Mouse (Mus musculus) heart, embryonic 14.5 days (tissue): ENCODE results near the gene R3hdm1. TPM values are rescaled to one million over a fixed set of nuclear protein-coding genes. Genes with fewer than 3 reads are reported as not detected.
A peak's percentile ranks its signal among the peaks of the same experiment; 100 is the strongest.

ENCODE experiments used
- ATAC-seq: fragments of 200-750 bp; cut with Nextera tagmentation; 2 replicates; pipeline ENCODE4 v1.8.0; 2017; ENCODE audit warnings: low read depth, moderate TSS enrichment; ENCODE audit not compliant: insufficient number of reproducible peaks, insufficient read depth, low FRiP score
- H3K27ac ChIP-seq, 2 experiments: fragments of 200-500 bp in 1 of 2; fragments of 300-500 bp in 1 of 2; sonication (generic) in 1 of 2; replicated peaks in 1 of 2; 2 replicates each; pipeline ENCODE4 v1.5.1; 2012 to 2014; ENCODE audit warnings: low read depth in 2 of 2, low read length in 2 of 2, control low read depth in 1 of 2, mild to moderate bottlenecking in 1 of 2, mixed read lengths in 1 of 2; ENCODE audit not compliant: control insufficient read depth in 1 of 2, insufficient read depth in 1 of 2
- H3K27me3 ChIP-seq: fragments of 300-500 bp; sonication (generic); 2 replicates; pipeline ENCODE4 v1.6.1; 2014; ENCODE audit warnings: mild to moderate bottlenecking, low read length, control low read depth; ENCODE audit not compliant: control insufficient read depth, insufficient read depth
- H3K36me3 ChIP-seq: fragments of 300-500 bp; sonication (generic); 2 replicates; pipeline ENCODE4 v1.6.1; 2014; ENCODE audit warnings: mild to moderate bottlenecking, control low read depth, low read length, mixed read lengths; ENCODE audit not compliant: control insufficient read depth, insufficient read depth
- H3K4me1 ChIP-seq, 2 experiments: fragments of 200-500 bp in 1 of 2; fragments of 300-500 bp in 1 of 2; sonication (generic) in 1 of 2; 2 replicates each; pipeline ENCODE4 v1.6.1; 2012 to 2014; ENCODE audit warnings: low read length in 2 of 2, control low read depth in 1 of 2, mixed read lengths in 1 of 2; ENCODE audit not compliant: control insufficient read depth in 2 of 2, insufficient read depth in 2 of 2
- H3K4me2 ChIP-seq: fragments of 300-500 bp; sonication (generic); 2 replicates; pipeline ENCODE4 v1.6.1; 2014; ENCODE audit warnings: mild to moderate bottlenecking, low read length
- H3K4me3 ChIP-seq, 2 experiments: fragments of 200-500 bp in 1 of 2; fragments of 300-500 bp in 1 of 2; sonication (generic) in 1 of 2; 2 replicates each; pipeline ENCODE4 v1.5.1; 2012 to 2014; ENCODE audit warnings: low read length in 2 of 2, mild to moderate bottlenecking in 2 of 2, control low read depth in 1 of 2, low read depth in 1 of 2, moderate library complexity in 1 of 2; ENCODE audit not compliant: control insufficient read depth in 1 of 2, insufficient read depth in 1 of 2
- H3K9ac ChIP-seq: fragments of 300-500 bp; sonication (generic); 2 replicates; pipeline ENCODE4 v1.6.1; 2014; ENCODE audit warnings: mild to moderate bottlenecking, low read length
- H3K9me3 ChIP-seq: fragments of 300-500 bp; sonication (generic); 2 replicates; pipeline ENCODE4 v1.6.1; 2016; ENCODE audit warnings: low read length, control low read depth; ENCODE audit not compliant: control insufficient read depth
- WGBS: fragments of 180-500 bp; shearing (Covaris S2); extraction: QIAGEN DNeasy Blood & Tissue Kit; methylation state at CpG from one replicate; pipeline ENCODE4 v1.1.7; 2014; 5-methylcytosine and 5-hydroxymethylcytosine counted together
- polyA plus RNA-seq: library from polyadenylated mRNA; unstranded; fragments of >200 nt; fragmentation: Nextera tagmentation; extraction: Ambion mirVana; gene quantifications from 2 replicates; pipeline ENCODE4 v1.2.1, GENCODE M21; 2014

R3hdm1 gene
- 52.9 and 55.2 TPM in 2 replicates for polyA plus RNA-seq

DNA sequence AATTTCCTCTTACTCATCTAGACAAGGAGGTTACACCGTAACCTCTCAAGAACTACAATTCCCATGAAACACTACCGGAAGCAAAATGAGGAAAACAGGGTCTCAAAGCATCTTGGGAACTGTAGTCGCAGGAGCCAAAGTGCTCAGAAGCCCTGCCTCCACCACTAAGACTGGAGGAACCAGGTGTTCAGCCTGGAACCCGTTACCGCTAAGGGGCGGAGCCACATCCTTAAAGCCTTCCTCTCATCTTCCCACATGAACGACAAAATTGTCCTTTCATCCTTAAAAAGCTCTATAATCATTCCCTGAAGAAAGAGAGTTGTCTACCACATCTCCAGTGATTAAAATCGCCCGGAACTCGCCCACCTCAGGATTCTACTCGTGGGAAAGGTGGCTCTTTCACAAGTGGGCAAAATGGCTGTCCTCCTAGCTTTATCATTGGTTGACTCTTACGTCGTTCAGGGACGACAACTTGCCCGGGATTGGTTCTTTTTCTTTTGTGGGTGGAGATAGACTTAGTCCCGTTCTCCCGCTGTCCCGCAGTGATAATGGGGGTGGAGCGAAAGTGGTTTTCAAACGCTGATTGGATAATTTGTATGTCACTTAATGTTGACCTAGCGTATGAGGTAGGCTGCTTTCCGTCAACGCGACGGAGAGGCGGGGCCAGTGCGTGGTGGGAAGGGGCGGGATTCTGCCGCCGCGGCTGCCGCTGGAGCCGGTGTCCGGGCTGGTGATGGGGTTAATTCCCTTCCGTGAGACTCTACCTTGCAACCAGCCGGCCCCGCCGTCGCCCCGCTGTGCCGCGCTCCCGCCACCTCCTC is at the start of gene R3hdm1, which contains the start of gene Zranb3:
TSS of gene R3hdm1 (plus strand) at position 661 of the 821 bp plus-strand sequence.
TSS of gene Zranb3 (minus strand) at position 407 of the 821 bp plus-strand sequence.
- H3K4me2 ChIP-seq: peak within 1 kb of the TSS; percentile 79
- peak; percentile 97 for ATAC-seq
- under 1% methylated on average over 43 of the region's 43 CpGs for WGBS

DNA sequence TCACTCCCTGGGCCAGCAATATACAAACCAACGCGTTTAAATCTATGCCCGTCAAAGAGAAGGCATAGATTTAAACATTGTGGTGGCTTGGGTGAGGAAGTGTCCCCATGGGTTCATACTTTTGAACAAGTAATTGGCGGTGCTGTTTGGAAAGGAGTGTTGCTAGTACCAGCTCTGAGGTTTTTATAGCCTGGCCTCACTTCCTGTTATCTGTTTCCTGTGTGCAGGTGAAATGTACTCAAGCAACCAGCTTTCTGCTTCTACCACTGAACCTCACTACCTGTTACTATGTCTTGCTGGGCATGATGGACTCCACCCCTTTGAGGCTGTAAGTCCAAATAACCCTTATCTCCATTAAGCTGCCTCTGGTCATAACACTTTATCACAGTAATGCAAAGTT is 45.8 kb upstream of the R3hdm1 start:
- Histone ChIP-seq H3K9me3 (no peaks in the 10 kb centered on the region), H3K27me3 (no peaks in the 10 kb centered on the region), H3K36me3 (no peaks in the 10 kb centered on the region), H3K9ac (no peak overlapping the region), H3K4me2 (no peak overlapping the region), H3K4me1 (0 out of 4 replicates have a peak, but pooled peaks cover 0 to 2% of the 10 kb centered on the region in 2 experiments), H3K4me3 (no peak overlapping the region), H3K27ac (no peak overlapping the region)
- WGBS: 96% methylated on average over 4 of the region's 4 CpGs
- no peak for ATAC-seq

More for the DNA sequence above, at the start of gene R3hdm1, which contains the start of gene Zranb3:
- Histone ChIP-seq H3K4me3 (peak within 1 kb of the TSS; percentile 83 to 90), H3K27ac (peak within 1 kb of the TSS; percentile 95 to 96), H3K36me3 (no peaks in the 10 kb centered on the region), H3K4me1 (peaks cover 2 to 17% of the 10 kb centered on the region in 2 experiments), H3K9ac (peak within 1 kb of the TSS; percentile 92), H3K9me3 (no peaks in the 10 kb centered on the region), H3K27me3 (no peaks in the 10 kb centered on the region)

DNA sequence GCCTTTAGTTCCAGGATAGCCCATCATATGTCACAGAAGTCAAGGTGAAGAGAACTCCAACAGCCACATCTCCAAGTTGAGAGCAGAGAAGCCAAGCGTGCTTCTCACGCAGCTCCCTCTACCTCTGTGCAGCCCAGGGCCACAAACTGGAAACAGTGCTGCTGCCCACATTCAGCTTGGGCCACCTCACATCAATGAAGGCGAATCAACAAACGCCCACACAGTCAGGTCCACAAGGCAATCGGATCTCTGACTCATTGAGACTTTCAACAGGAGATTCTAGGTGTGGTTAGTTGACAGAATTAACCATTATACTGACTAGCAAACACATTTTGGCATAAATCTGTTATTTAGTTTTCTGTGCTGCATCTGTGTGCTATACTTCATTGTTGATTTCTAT is 44.5 kb upstream of the R3hdm1 start:
- no peak for ATAC-seq
- no peak overlapping the region for H3K4me3 ChIP-seq
- no peak overlapping the region for H3K4me2 ChIP-seq
- H3K27me3 ChIP-seq: no peaks in the 10 kb centered on the region
- no peak overlapping the region for H3K27ac ChIP-seq
- H3K36me3 ChIP-seq: no peaks in the 10 kb centered on the region
- 91% methylated on average over 5 of the region's 5 CpGs for WGBS
- H3K4me1 ChIP-seq: 0 out of 4 replicates have a peak, but pooled peaks cover 0 to 2% of the 10 kb centered on the region in 2 experiments
- H3K9ac ChIP-seq: no peak overlapping the region
- no peaks in the 10 kb centered on the region for H3K9me3 ChIP-seq

DNA sequence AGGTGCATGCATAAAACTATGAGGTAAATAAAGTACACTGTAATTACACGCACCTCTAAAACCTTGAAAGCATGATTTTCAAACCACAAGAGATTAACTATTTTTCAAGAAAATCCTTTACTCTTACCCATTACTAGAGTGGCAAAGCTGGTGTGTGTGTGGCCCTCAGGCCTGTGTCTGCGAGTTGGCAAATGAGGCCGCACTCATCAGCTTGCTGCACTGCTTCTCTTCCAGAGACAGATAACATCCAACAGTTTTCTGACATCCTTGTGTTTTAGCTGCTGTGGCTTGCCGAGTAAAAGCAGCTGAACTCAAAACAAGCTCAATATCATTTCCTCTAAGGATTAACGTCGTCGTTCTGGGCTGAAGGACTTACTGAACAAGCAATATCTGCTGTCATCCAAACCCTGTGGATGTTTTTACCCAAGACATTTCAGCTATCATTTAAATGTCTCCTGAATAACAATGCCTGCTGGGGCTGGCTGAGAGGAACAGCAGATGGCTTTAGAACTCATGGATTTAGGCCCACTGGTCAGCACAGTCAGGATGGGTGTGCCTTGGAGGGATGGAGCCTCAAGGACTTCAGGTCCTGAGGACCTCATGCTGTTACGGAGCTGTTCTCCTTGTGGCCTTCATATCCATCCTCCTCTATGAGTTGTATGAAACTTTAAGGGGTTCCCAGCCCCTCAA is 42.3 kb upstream of the R3hdm1 start:
- H3K36me3 ChIP-seq: no peaks in the 10 kb centered on the region
- H3K9me3 ChIP-seq: no peaks in the 10 kb centered on the region
- H3K4me1 ChIP-seq: 0 out of 4 replicates have a peak, but pooled peaks cover 2 to 7% of the 10 kb centered on the region in 2 experiments
- H3K4me2 ChIP-seq: no peak overlapping the region
- H3K27me3 ChIP-seq: no peaks in the 10 kb centered on the region
- H3K9ac ChIP-seq: no peak overlapping the region
- no peak for ATAC-seq
- 50% methylated on average over 8 of the region's 8 CpGs for WGBS
- no peak overlapping the region for H3K27ac ChIP-seq
- no peak overlapping the region for H3K4me3 ChIP-seq

DNA sequence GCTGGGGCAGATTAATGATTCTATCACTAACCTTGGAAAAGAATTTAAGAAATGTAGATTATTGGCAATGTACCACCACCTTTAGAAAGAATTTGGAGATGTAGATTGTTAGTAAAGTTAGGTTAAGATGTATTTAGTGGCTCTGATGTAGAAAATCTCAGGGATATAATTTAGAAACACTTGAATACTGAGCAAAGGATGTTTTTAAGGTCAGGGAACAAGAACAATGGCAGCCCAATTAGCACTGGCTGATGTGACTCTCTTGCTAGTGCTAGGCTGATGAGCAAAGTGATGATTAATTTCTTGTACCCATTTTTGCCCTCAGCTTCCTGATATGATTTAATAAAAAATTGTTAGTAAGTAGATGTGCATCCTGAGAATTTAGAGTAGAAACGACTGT is 41.7 kb upstream of the R3hdm1 start:
- no peaks in the 10 kb centered on the region for H3K27me3 ChIP-seq
- no peak overlapping the region for H3K4me3 ChIP-seq
- H3K27ac ChIP-seq: no peak overlapping the region
- 91% methylated on average over 1 of the region's 1 CpGs for WGBS
- H3K4me2 ChIP-seq: no peak overlapping the region
- ATAC-seq: no peak
- H3K9ac ChIP-seq: no peak overlapping the region
- H3K36me3 ChIP-seq: no peaks in the 10 kb centered on the region
- H3K9me3 ChIP-seq: no peaks in the 10 kb centered on the region
- 0 out of 4 replicates have a peak, but pooled peaks cover 2 to 7% of the 10 kb centered on the region in 2 experiments for H3K4me1 ChIP-seq

DNA sequence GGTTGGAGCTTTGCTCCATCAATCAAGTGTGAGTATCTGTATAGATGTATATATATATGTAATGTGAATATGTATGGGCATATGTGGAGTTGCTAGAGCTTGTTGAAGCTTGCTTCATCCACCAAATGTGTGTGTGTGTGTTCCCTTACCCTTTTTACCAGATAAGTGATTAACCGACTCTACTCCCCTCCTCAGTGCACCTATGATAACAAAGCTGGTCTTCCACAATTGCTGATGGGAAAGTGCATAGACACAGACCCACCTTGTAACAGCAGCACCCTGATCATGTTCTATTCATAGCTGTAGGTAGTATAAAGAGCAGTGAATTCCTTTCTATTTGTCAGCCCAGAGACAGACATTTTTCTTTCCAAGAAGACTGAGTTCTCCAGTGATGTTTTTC is 40.9 kb upstream of the R3hdm1 start:
- H3K9me3 ChIP-seq: no peaks in the 10 kb centered on the region
- H3K4me1 ChIP-seq: 0 out of 4 replicates have a peak, but pooled peaks cover 2 to 7% of the 10 kb centered on the region in 2 experiments
- no peak overlapping the region for H3K4me3 ChIP-seq
- no peak overlapping the region for H3K4me2 ChIP-seq
- H3K27ac ChIP-seq: no peak overlapping the region
- H3K9ac ChIP-seq: no peak overlapping the region
- H3K27me3 ChIP-seq: no peaks in the 10 kb centered on the region
- 65% methylated on average over 1 of the region's 1 CpGs for WGBS
- H3K36me3 ChIP-seq: no peaks in the 10 kb centered on the region
- ATAC-seq: no peak

DNA sequence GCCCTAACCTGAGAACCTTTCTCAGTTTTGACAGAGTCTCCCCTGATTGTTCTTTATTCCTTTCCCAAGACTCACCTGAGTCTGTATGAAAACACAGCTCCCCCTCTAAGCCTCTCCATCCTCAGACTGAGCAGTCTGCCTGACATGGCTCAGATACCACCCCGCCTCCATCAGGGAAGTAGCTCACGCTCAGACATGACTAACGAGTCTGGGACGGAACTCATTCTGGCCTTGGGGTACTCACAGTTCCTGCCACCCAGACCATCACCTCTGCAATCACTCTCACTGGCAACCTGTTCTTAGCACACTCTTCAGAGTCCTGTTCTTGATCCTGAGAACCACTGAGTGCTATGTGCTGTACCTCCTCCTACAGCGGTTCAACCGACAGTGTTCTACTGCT is 38.4 kb upstream of the R3hdm1 start:
- Histone ChIP-seq H3K27me3 (no peaks in the 10 kb centered on the region), H3K9me3 (no peaks in the 10 kb centered on the region), H3K4me3 (no peak overlapping the region), H3K4me2 (no peak overlapping the region), H3K9ac (no peak overlapping the region), H3K4me1 (0 out of 4 replicates have a peak, but pooled peaks cover 2 to 7% of the 10 kb centered on the region in 2 experiments), H3K36me3 (no peaks in the 10 kb centered on the region), H3K27ac (no peak overlapping the region)
- no peak for ATAC-seq
- 81% methylated on average over 6 of the region's 6 CpGs for WGBS
